Mouse (Mus musculus) kidney, adult 11 months (tissue): ENCODE data around the gene Olfr1277.

Source experiments
- DNase-seq: peaks from one replicate; pipeline ENCODE4 v3.0.0; 2022

Olfr1277 gene

DNA sequence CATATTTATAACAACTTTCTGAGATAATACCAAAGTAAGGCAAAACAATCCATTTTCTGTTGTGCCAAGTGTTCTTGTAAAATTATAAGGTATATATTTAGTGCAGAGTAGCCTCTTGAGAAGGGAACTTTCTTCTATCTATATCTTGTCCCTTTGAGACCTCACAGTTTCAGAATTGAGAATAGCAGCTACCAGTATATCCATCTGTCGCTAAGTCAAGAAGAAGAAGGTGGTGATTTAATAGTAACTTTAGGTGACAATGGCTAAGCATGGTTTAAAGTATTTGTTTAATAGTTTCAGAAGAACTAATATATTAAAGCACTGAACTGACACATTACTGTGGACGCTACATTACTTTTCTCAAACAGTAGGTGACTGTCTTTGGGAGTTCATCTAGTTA is at the start of gene Olfr1277:
Olfr1277 (minus strand) TSS at position 101 of the 400 bp plus-strand sequence.
- no peak for DNase-seq

DNA sequence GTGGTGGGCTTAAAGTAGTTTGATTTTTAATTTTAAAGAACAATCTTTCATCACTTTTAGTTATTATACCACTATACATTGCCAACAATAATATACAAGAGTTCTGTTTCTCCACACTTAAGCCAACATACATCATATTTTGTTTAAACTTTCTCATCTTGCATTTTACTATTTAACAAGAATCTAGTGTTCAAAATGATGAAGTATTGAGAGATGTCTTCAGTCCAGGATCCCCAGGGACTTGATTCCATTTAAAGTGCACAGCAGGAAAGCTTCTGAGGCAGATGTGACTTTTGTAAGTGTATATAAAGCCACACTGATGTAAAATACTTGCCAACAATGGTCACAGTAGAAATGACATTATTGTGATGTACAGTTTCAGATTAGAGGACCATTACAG is 39.8 kb upstream of the Olfr1277 start, which contains the start of gene Olfr1280:
Olfr1280 (plus strand) TSS at position 301 of the 400 bp plus-strand sequence.
- no peak for DNase-seq

DNA sequence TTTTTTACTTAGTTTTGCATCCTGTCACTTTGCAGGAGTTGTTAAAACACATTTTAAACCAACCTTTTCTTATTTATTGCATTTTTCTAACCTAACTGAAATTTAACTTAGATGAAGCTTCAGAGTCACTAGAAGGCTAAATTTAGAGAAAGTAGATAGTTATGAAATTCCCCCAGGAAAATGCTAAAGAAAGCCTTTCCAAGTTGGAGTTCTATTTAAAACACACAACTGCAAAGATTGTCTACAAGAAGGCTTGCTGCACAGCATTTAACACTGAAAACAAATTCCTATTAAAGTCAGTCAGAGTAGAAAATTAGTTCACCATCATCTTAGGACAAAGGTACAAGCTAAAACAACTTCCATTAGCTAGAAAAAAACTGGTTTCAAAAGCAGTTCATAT is 26.5 kb upstream of the Olfr1277 start, which contains the start of gene Olfr1279:
Olfr1279 (plus strand) TSS at position 262 of the 400 bp plus-strand sequence.
- DNase-seq = no peak

DNA sequence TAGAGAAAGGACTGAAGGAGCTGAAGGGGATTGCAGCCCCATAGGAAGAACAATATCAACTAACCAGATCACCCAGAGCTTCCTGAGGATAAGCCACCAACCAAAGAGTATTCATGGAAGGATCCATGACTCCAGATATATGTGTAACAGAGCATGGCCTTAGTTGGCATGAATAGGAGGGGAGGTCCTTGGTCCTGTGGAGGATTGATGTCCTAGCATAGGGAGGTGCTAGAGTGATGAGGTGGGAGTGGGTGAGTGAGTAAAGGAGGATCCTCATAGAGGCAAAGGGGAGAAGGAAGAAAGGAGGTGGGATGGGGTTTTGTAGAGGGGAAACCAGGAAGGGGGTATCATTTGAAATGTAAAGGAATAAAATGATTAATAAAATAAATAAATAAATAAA is 24.6 kb upstream of the Olfr1277 start:
- no peak for DNase-seq

DNA sequence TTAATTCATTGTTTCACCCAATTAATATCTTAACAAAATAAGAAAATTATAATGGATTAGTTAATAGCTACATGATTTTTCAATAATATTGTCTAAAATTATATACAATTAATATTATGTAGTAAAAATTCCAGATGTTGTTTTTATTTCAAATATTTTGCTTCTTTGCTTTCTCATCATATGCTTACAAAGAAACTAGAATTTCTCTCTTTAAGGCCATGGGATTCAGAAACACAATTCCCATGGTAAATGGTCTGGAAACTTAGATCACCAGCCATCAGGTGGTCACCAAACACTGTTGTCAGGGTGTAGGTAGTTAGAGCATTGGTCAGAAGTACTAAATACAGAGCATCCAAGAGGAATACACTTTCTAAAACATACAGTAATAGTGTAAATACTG is 15.9 kb upstream of the Olfr1277 start, which contains the start of gene Olfr1278:
Olfr1278 (plus strand) TSS at position 301 of the 400 bp plus-strand sequence.
- no peak for DNase-seq

DNA sequence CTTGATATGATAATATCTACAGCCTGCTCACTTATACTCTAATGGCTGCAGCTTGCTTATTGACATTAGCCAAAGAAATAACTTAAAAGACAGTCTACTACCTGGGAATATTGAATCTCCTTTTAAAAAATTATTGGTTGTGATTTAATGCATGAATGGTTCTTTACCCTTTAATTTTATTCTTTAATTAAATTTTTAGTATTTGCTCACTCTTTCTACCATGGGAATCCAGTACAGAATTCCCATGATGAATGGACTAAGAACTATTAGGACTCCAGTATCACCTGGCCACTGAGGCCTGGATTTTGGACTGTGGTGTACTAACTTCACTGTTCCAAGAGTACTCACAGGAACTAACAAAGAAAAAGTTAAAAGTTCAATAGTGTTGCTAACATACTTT is 19.7 kb downstream of the Olfr1277 start, which contains the start of gene Olfr1276:
Olfr1276 (plus strand) TSS at position 301 of the 400 bp plus-strand sequence.
- DNase-seq = no peak

DNA sequence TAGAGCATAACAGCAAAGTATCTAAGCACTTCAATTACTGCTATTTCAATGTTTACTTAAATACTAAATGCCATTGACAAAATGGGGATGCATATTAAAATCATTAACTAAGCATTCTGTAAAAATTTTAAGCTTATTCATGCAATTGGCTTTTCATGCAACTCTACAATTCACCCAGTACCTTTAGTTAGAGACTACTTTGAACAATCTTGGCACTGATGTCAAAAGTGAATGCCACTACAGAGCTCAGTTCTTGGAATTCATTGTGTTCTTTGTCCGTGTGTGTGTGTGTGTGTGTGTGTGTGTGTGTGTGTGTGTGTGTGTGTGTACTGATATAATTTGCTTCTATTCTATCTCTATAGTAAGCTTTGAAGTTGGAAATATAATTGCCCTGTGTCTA is 38.7 kb downstream of the Olfr1277 start, which contains the start of gene Olfr1275:
Olfr1275 (minus strand) TSS at position 101 of the 400 bp plus-strand sequence.
- no peak for DNase-seq

DNA sequence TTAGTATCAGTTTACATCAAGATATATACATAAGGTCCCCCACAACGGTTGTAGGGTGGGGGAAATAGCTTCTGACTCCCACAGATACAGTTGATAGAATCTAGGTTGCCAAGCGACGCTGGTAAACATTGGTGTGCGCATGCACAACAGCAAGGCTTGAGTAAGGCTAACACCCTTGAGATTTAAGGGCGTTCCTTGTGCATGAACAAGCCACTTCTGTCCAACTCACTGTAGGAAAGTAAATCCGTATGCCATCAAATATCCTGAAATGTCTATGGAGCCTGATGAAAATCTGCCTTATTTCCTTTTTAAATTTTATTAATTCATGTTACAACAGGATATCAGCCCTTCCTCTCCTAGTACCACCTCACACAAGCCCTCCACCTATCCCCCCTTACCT is 44.4 kb downstream of the Olfr1277 start, which contains the start of gene 4930430A15Rik:
4930430A15Rik (minus strand) TSS at position 101 of the 400 bp plus-strand sequence.
- DNase-seq = no peak
